Mouse (Mus musculus): ENCODE measurements at regions not wholly inside any gene's neighbourhood (a gene's known extent, or its start where the extent isn't known, plus 50 kb on each side); places are given as distances from the start of the nearest gene placed in this dataset.
"Not testable (repeated sequence)": the region's sequence is repeated elsewhere in the genome, so short reads cannot be mapped to it uniquely, and the experiment has no call there.

GRCm38 (mm10) chr2:109402556-109402955 lies 122.0 kb upstream of the Mettl15 start:
- ATAC-seq (ENCODE audit: low read depth): no peak
- no peak overlapping the region for H3K4me2 ChIP-seq (ENCODE audit: low read depth, low read length)
- 67% methylated on average over 1 of the region's 1 CpGs for WGBS
- no peaks in the 10 kb centered on the region for H3K36me3 ChIP-seq (ENCODE audit: control insufficient read depth, insufficient read depth, low read length)
- no peak overlapping the region for H3K27ac ChIP-seq (ENCODE audit: low read depth, low read length)
- no peak overlapping the region for H3K9ac ChIP-seq (replicated peaks; ENCODE audit: low read depth, low read length)
- H3K27me3 ChIP-seq (ENCODE audit: control insufficient read depth, insufficient read depth, low read length): no peaks in the 10 kb centered on the region
- H3K4me1 ChIP-seq (ENCODE audit: control insufficient read depth, insufficient read depth, low read length): no peaks in the 10 kb centered on the region
- H3K4me3 ChIP-seq (ENCODE audit: low read depth, low read length): no peak overlapping the region
- no peaks in the 10 kb centered on the region for H3K9me3 ChIP-seq (ENCODE audit: control insufficient read depth, low read length)

GRCm38 (mm10) chr2:109404262-109404661 lies 123.7 kb upstream of the Mettl15 start:
- ATAC-seq (ENCODE audit: low read depth): no peak
- no peak overlapping the region for H3K4me3 ChIP-seq (ENCODE audit: low read depth, low read length)
- WGBS: 79% methylated on average over 3 of the region's 3 CpGs

GRCm38 (mm10) chr2:109406591-109407079 lies 126.1 kb upstream of the Mettl15 start:
- H3K36me3 ChIP-seq (ENCODE audit: control insufficient read depth, insufficient read depth, low read length): no peaks in the 10 kb centered on the region
- no peak for ATAC-seq (ENCODE audit: low read depth)
- WGBS: 46% methylated on average over 7 of the region's 7 CpGs

More at GRCm38 (mm10) chr2:109404262-109404661, 123.7 kb upstream of the Mettl15 start:
- no peaks in the 10 kb centered on the region for H3K4me1 ChIP-seq (ENCODE audit: control insufficient read depth, insufficient read depth, low read length)
- no peak overlapping the region for H3K27ac ChIP-seq (ENCODE audit: low read depth, low read length)
- no peak overlapping the region for H3K4me2 ChIP-seq (ENCODE audit: low read depth, low read length)
- no peak overlapping the region for H3K9ac ChIP-seq (replicated peaks; ENCODE audit: low read depth, low read length)
- H3K9me3 ChIP-seq (ENCODE audit: control insufficient read depth, low read length): no peaks in the 10 kb centered on the region
- no peaks in the 10 kb centered on the region for H3K27me3 ChIP-seq (ENCODE audit: control insufficient read depth, insufficient read depth, low read length)
- no peaks in the 10 kb centered on the region for H3K36me3 ChIP-seq (ENCODE audit: control insufficient read depth, insufficient read depth, low read length)

GRCm38 (mm10) chr2:109420098-109420497 lies 139.6 kb upstream of the Mettl15 start:
- no peak overlapping the region for H3K4me2 ChIP-seq (ENCODE audit: low read depth, low read length)
- no peak overlapping the region for H3K4me3 ChIP-seq (ENCODE audit: low read depth, low read length)
- no peaks in the 10 kb centered on the region for H3K27me3 ChIP-seq (ENCODE audit: control insufficient read depth, insufficient read depth, low read length)
- no peaks in the 10 kb centered on the region for H3K9me3 ChIP-seq (ENCODE audit: control insufficient read depth, low read length)
- H3K36me3 ChIP-seq (ENCODE audit: control insufficient read depth, insufficient read depth, low read length): no peaks in the 10 kb centered on the region
- no peak overlapping the region for H3K9ac ChIP-seq (replicated peaks; ENCODE audit: low read depth, low read length)
- no peak overlapping the region for H3K27ac ChIP-seq (ENCODE audit: low read depth, low read length)
- no peak for ATAC-seq (ENCODE audit: low read depth)
- H3K4me1 ChIP-seq (ENCODE audit: control insufficient read depth, insufficient read depth, low read length): no peaks in the 10 kb centered on the region

More at GRCm38 (mm10) chr2:109406591-109407079, 126.1 kb upstream of the Mettl15 start:
- Histone ChIP-seq H3K27ac (ENCODE audit: low read depth, low read length) (no peak overlapping the region), H3K4me2 (ENCODE audit: low read depth, low read length) (no peak overlapping the region), H3K9ac (replicated peaks; ENCODE audit: low read depth, low read length) (no peak overlapping the region), H3K9me3 (ENCODE audit: control insufficient read depth, low read length) (no peaks in the 10 kb centered on the region), H3K4me3 (ENCODE audit: low read depth, low read length) (no peak overlapping the region), H3K4me1 (ENCODE audit: control insufficient read depth, insufficient read depth, low read length) (no peaks in the 10 kb centered on the region), H3K27me3 (ENCODE audit: control insufficient read depth, insufficient read depth, low read length) (no peaks in the 10 kb centered on the region)

GRCm38 (mm10) chr2:109431183-109431582 lies 150.6 kb upstream of the Mettl15 start:
- Histone ChIP-seq H3K9ac (replicated peaks; ENCODE audit: low read depth, low read length) (no peak overlapping the region), H3K36me3 (ENCODE audit: control insufficient read depth, insufficient read depth, low read length) (no peaks in the 10 kb centered on the region), H3K4me3 (ENCODE audit: low read depth, low read length) (no peak overlapping the region), H3K4me1 (ENCODE audit: control insufficient read depth, insufficient read depth, low read length) (no peaks in the 10 kb centered on the region), H3K4me2 (ENCODE audit: low read depth, low read length) (no peak overlapping the region), H3K27ac (ENCODE audit: low read depth, low read length) (no peak overlapping the region), H3K9me3 (ENCODE audit: control insufficient read depth, low read length) (no peaks in the 10 kb centered on the region), H3K27me3 (ENCODE audit: control insufficient read depth, insufficient read depth, low read length) (no peaks in the 10 kb centered on the region)
- no peak for ATAC-seq (ENCODE audit: low read depth)
- 94% methylated on average over 3 of the region's 3 CpGs for WGBS

- 75% methylated on average over 3 of the region's 3 CpGs for WGBS
- ATAC-seq (ENCODE audit: low read depth): no peak
Observed at GRCm38 (mm10) chr2:109442551-109443120, 162.1 kb upstream of the Mettl15 start.

GRCm38 (mm10) chr2:109443521-109444066 lies 163.0 kb upstream of the Mettl15 start:
- H3K9me3 ChIP-seq (ENCODE audit: control insufficient read depth, low read length): no peaks in the 10 kb centered on the region
- 74% methylated on average over 3 of the region's 3 CpGs for WGBS
- no peaks in the 10 kb centered on the region for H3K36me3 ChIP-seq (ENCODE audit: control insufficient read depth, insufficient read depth, low read length)
- ATAC-seq (ENCODE audit: low read depth): no peak
- H3K4me3 ChIP-seq (ENCODE audit: low read depth, low read length): no peak overlapping the region
- H3K9ac ChIP-seq (replicated peaks; ENCODE audit: low read depth, low read length): no peak overlapping the region
- no peak overlapping the region for H3K4me2 ChIP-seq (ENCODE audit: low read depth, low read length)
- no peak overlapping the region for H3K27ac ChIP-seq (ENCODE audit: low read depth, low read length)
- H3K4me1 ChIP-seq (ENCODE audit: control insufficient read depth, insufficient read depth, low read length): no peaks in the 10 kb centered on the region
- no peaks in the 10 kb centered on the region for H3K27me3 ChIP-seq (ENCODE audit: control insufficient read depth, insufficient read depth, low read length)

More at GRCm38 (mm10) chr2:109442551-109443120, 162.1 kb upstream of the Mettl15 start:
- Histone ChIP-seq H3K4me1 (ENCODE audit: control insufficient read depth, insufficient read depth, low read length) (no peaks in the 10 kb centered on the region), H3K36me3 (ENCODE audit: control insufficient read depth, insufficient read depth, low read length) (no peaks in the 10 kb centered on the region), H3K4me2 (ENCODE audit: low read depth, low read length) (no peak overlapping the region), H3K9ac (replicated peaks; ENCODE audit: low read depth, low read length) (no peak overlapping the region), H3K27me3 (ENCODE audit: control insufficient read depth, insufficient read depth, low read length) (no peaks in the 10 kb centered on the region), H3K27ac (ENCODE audit: low read depth, low read length) (no peak overlapping the region), H3K4me3 (ENCODE audit: low read depth, low read length) (no peak overlapping the region), H3K9me3 (ENCODE audit: control insufficient read depth, low read length) (no peaks in the 10 kb centered on the region)

- 100% methylated on average over 1 of the region's 1 CpGs for WGBS
- H3K27ac ChIP-seq (ENCODE audit: low read depth, low read length); H3K27me3 ChIP-seq (ENCODE audit: control insufficient read depth, insufficient read depth, low read length); H3K4me2 ChIP-seq (ENCODE audit: low read depth, low read length); H3K9me3 ChIP-seq (ENCODE audit: control insufficient read depth, low read length); H3K4me3 ChIP-seq (ENCODE audit: low read depth, low read length); H3K36me3 ChIP-seq (ENCODE audit: control insufficient read depth, insufficient read depth, low read length); H3K4me1 ChIP-seq (ENCODE audit: control insufficient read depth, insufficient read depth, low read length); H3K9ac ChIP-seq (replicated peaks; ENCODE audit: low read depth, low read length); ATAC-seq (ENCODE audit: low read depth): not testable (repeated sequence)
Observed at GRCm38 (mm10) chr2:109462246-109462645, 181.7 kb upstream of the Mettl15 start.

GRCm38 (mm10) chr2:109484306-109484705 lies 190.2 kb upstream of the Bdnf start:
- H3K27ac ChIP-seq (ENCODE audit: low read depth, low read length): no peak overlapping the region
- H3K9me3 ChIP-seq (ENCODE audit: control insufficient read depth, low read length): no peaks in the 10 kb centered on the region
- H3K4me1 ChIP-seq (ENCODE audit: control insufficient read depth, insufficient read depth, low read length): no peaks in the 10 kb centered on the region
- 36% methylated on average over 1 of the region's 1 CpGs for WGBS
- H3K4me3 ChIP-seq (ENCODE audit: low read depth, low read length): no peak overlapping the region
- H3K36me3 ChIP-seq (ENCODE audit: control insufficient read depth, insufficient read depth, low read length): no peaks in the 10 kb centered on the region
- H3K27me3 ChIP-seq (ENCODE audit: control insufficient read depth, insufficient read depth, low read length): no peaks in the 10 kb centered on the region
- no peak overlapping the region for H3K4me2 ChIP-seq (ENCODE audit: low read depth, low read length)
- H3K9ac ChIP-seq (replicated peaks; ENCODE audit: low read depth, low read length): no peak overlapping the region
- no peak for ATAC-seq (ENCODE audit: low read depth)

All from neural tube, embryonic 14.5 days (tissue).